Mouse (Mus musculus) MEL (cell line): Measurements from ENCODE around the gene Anapc15. TPM values are rescaled to one million over a fixed set of nuclear protein-coding genes. Genes with fewer than 3 reads are reported as not detected.

Source experiments
- DNase-seq: peaks from one replicate; pipeline ENCODE4 v3.0.0; 2011; ENCODE audit warnings: low read depth, low spot score
- H3K27ac ChIP-seq: 2 replicates; pipeline ENCODE4 v1.5.1; 2012; ENCODE audit warnings: low read depth, mild to moderate bottlenecking, control low read depth, low read length, moderate library complexity; ENCODE audit not compliant: control insufficient read depth
- H3K27me3 ChIP-seq, 2 experiments: fragments of 150-350 bp in 1 of 2; sonication (generic) in 1 of 2; 2 replicates each; pipeline ENCODE4 v1.6.1; 2012; ENCODE audit warnings: low read length in 2 of 2, mild to moderate bottlenecking in 2 of 2, improper control_type of control experiment in 1 of 2, moderate library complexity in 1 of 2; ENCODE audit not compliant: insufficient read depth in 2 of 2, control insufficient read depth in 1 of 2
- H3K36me3 ChIP-seq, 2 experiments: 2 replicates each; pipeline ENCODE4 v1.6.1; 2012 to 2014; ENCODE audit warnings: low read length in 2 of 2, improper control_type of control experiment in 1 of 2, inconsistent platforms in 1 of 2, mild to moderate bottlenecking in 1 of 2; ENCODE audit not compliant: insufficient read depth in 2 of 2, control insufficient read depth in 1 of 2
- H3K4me1 ChIP-seq, 2 experiments: fragments of 150-350 bp in 1 of 2; sonication (generic) in 1 of 2; 2 replicates each; pipeline ENCODE4 v1.6.1; 2012; ENCODE audit warnings: low read length in 2 of 2, improper control_type of control experiment in 1 of 2, mild to moderate bottlenecking in 1 of 2; ENCODE audit not compliant: insufficient read depth in 2 of 2, control insufficient read depth in 1 of 2
- H3K4me3 ChIP-seq, 2 experiments: fragments of 150-350 bp in 1 of 2; sonication (generic) in 1 of 2; 2 replicates each; pipeline ENCODE4 v1.5.1; 2012; ENCODE audit warnings: low read depth in 2 of 2, low read length in 2 of 2, mild to moderate bottlenecking in 2 of 2, moderate library complexity in 2 of 2, control low read depth in 1 of 2, improper control_type of control experiment in 1 of 2; ENCODE audit not compliant: control insufficient read depth in 1 of 2, insufficient read depth in 1 of 2
- H3K79me2 ChIP-seq: 2 replicates; pipeline ENCODE4 v1.6.1; 2012; ENCODE audit warnings: mild to moderate bottlenecking, low read length, moderate library complexity; ENCODE audit not compliant: control insufficient read depth, poor library complexity, insufficient read depth
- H3K9ac ChIP-seq: 2 replicates; pipeline ENCODE4 v1.6.1; 2012; ENCODE audit warnings: low read depth, mild to moderate bottlenecking, control low read depth, low read length, moderate library complexity; ENCODE audit not compliant: control insufficient read depth, poor library complexity, severe bottlenecking
- H3K9me3 ChIP-seq: fragments of 150-350 bp; sonication (generic); replicated peaks from 2 replicates; pipeline ENCODE4 v1.6.1; 2012; ENCODE audit warnings: mild to moderate bottlenecking, low read length, improper control_type of control experiment, moderate library complexity; ENCODE audit not compliant: insufficient read depth
- CHD1 ChIP-seq: IDR thresholded peaks from 2 replicates; pipeline ENCODE4 v1.6.1; 2012; ENCODE audit warnings: low read depth, mild to moderate bottlenecking, inconsistent platforms, low read length, improper control_type of control experiment
- CHD2 ChIP-seq: IDR thresholded peaks from 2 replicates; pipeline ENCODE4 v1.6.1; 2011; ENCODE audit warnings: low read length, improper control_type of control experiment
- CTCF ChIP-seq, 3 experiments: IDR thresholded peaks in 2 of 3; conservative IDR thresholded peaks in 1 of 3; 2 replicates each; pipeline ENCODE4 v1.5.1; 2011 to 2012; ENCODE audit warnings: low read length in 3 of 3, low read depth in 2 of 3, mild to moderate bottlenecking in 2 of 3, improper control_type of control experiment in 1 of 3, inconsistent platforms in 1 of 3, mixed read lengths in 1 of 3, moderate library complexity in 1 of 3; ENCODE audit not compliant: control insufficient read depth in 1 of 3, insufficient read depth in 1 of 3, poor library complexity in 1 of 3, severe bottlenecking in 1 of 3
- E2F4 ChIP-seq: IDR thresholded peaks from 2 replicates; pipeline ENCODE4 v1.6.1; 2011; ENCODE audit warnings: low read depth, low read length, improper control_type of control experiment, borderline replicate concordance
- ELF1 ChIP-seq: IDR thresholded peaks from 2 replicates; pipeline ENCODE4 v1.6.1; 2014; ENCODE audit warnings: low read depth, mild to moderate bottlenecking, inconsistent platforms, low read length, improper control_type of control experiment, moderate library complexity
- ETS1 ChIP-seq: IDR thresholded peaks from 2 replicates; pipeline ENCODE4 v1.6.1; 2012; ENCODE audit warnings: low read depth, mild to moderate bottlenecking, inconsistent platforms, low read length, improper control_type of control experiment, moderate library complexity
- KAT2A ChIP-seq: conservative IDR thresholded peaks from 2 replicates; pipeline ENCODE4 v1.6.1; 2012; ENCODE audit warnings: low read depth, low read length, improper control_type of control experiment, inconsistent platforms
- MAX ChIP-seq: IDR thresholded peaks from 2 replicates; pipeline ENCODE4 v1.6.1; 2011; ENCODE audit warnings: low read length, improper control_type of control experiment
- MXI1 ChIP-seq: IDR thresholded peaks from 2 replicates; pipeline ENCODE4 v1.6.1; 2011; ENCODE audit warnings: mild to moderate bottlenecking, low read depth, low read length, improper control_type of control experiment
- MYB ChIP-seq: IDR thresholded peaks from 2 replicates; pipeline ENCODE4 v1.6.1; 2011; ENCODE audit warnings: mild to moderate bottlenecking, low read depth, low read length, improper control_type of control experiment
- MYC ChIP-seq: IDR thresholded peaks from 2 replicates; pipeline ENCODE4 v1.6.1; 2011; ENCODE audit warnings: low read depth, mild to moderate bottlenecking, low read length, improper control_type of control experiment, moderate library complexity
- NELFE ChIP-seq: IDR thresholded peaks from 2 replicates; pipeline ENCODE4 v1.6.1; 2011; ENCODE audit warnings: low read depth, low read length, improper control_type of control experiment
- SMC3 ChIP-seq: IDR thresholded peaks from 2 replicates; pipeline ENCODE4 v1.6.1; 2011; ENCODE audit warnings: low read depth, low read length, improper control_type of control experiment
- TAL1 ChIP-seq: IDR thresholded peaks from 2 replicates; pipeline ENCODE4 v1.6.1; 2012; ENCODE audit warnings: mild to moderate bottlenecking, inconsistent platforms, low read length, moderate library complexity, mixed read lengths
- TBP ChIP-seq: IDR thresholded peaks from 2 replicates; pipeline ENCODE4 v1.8.0; 2011; ENCODE audit warnings: low read depth, low read length, improper control_type of control experiment
- USF1 ChIP-seq: IDR thresholded peaks from 2 replicates; pipeline ENCODE4 v1.6.1; 2014; ENCODE audit warnings: low read depth, mild to moderate bottlenecking, inconsistent platforms, low read length, improper control_type of control experiment, moderate library complexity
- USF2 ChIP-seq, 2 experiments: IDR thresholded peaks; 2 replicates each; pipeline ENCODE4 v1.6.1; 2011 to 2012; ENCODE audit warnings: improper control_type of control experiment in 2 of 2, low read length in 2 of 2, borderline replicate concordance in 1 of 2, inconsistent platforms in 1 of 2, low read depth in 1 of 2, mild to moderate bottlenecking in 1 of 2; ENCODE audit not compliant: insufficient read depth in 1 of 2
- ZC3H11A ChIP-seq: IDR thresholded peaks from 2 replicates; pipeline ENCODE4 v1.6.1; 2012; ENCODE audit warnings: low read depth, mild to moderate bottlenecking, inconsistent platforms, low read length, improper control_type of control experiment
- ZKSCAN1 ChIP-seq: IDR thresholded peaks from 2 replicates; pipeline ENCODE4 v1.6.1; 2012; ENCODE audit warnings: low read depth, mild to moderate bottlenecking, inconsistent platforms, low read length, improper control_type of control experiment, moderate library complexity
- ZNF384 ChIP-seq: IDR thresholded peaks from 2 replicates; pipeline ENCODE4 v1.6.1; 2012; ENCODE audit warnings: low read depth, mild to moderate bottlenecking, inconsistent platforms, low read length, improper control_type of control experiment
- polyA plus RNA-seq, 2 experiments: library from polyadenylated mRNA; stranded (reverse) in 1 of 2; unstranded in 1 of 2; fragments of >175 nt in 1 of 2; fragments of >200 nt in 1 of 2; gene quantifications; 2 replicates each; pipeline versions ENCODE4 v1.2.1 to v1.2.4; 2012; ENCODE audit warnings: low replicate concordance in 2 of 2, low read depth in 1 of 2; ENCODE audit not compliant: insufficient read length in 2 of 2, insufficient read depth in 1 of 2, missing spikeins in 1 of 2
- total RNA-seq: library from RNA; depleted of rRNA; stranded (reverse); fragments of 300-350 nt; gene quantifications from 2 replicates; pipeline ENCODE4 v1.2.3, GENCODE M21; 2012

Gene Anapc15
- total and polyA plus RNA-seq, 3 experiments, result 68.7 to 103 TPM; not detected in 1

GRCm38 (mm10) chr7:101862291-101862690 is 1.2 kb upstream of the Anapc15 start:
- no peak overlapping the region for H3K27ac ChIP-seq
- peak; percentile 38 for DNase-seq

GRCm38 (mm10) chr7:101866491-101867265 is 3.2 kb downstream of the Anapc15 start:
- Histone ChIP-seq H3K36me3 (no peaks in the 10 kb centered on the region), H3K27me3 (no peaks in the 10 kb centered on the region; a peak in 1 of 4 replicates), H3K4me1 (no peaks in the 10 kb centered on the region), H3K9ac (no peak overlapping the region), H3K9me3 (no peaks in the 10 kb centered on the region), H3K4me3 (no peak overlapping the region), H3K79me2 (no peaks in the 10 kb centered on the region), H3K27ac (no peak overlapping the region)
- TF ChIP-seq CHD1 (no peak), CHD2 (no peak), TBP (no peak), ZKSCAN1 (no peak), E2F4 (no peak), ETS1 (no peak), USF1 (no peak), TAL1 (no peak), ZC3H11A (no peak), MAX (no peak), USF2 (IDR thresholded peaks at IDR 0.05; ENCODE audit: borderline replicate concordance in 1 of 2, insufficient read depth in 1 of 2, low read depth in 1 of 2, low read length in 2 of 2) (no peak), KAT2A (no peak)
- no peak for DNase-seq

More at GRCm38 (mm10) chr7:101862291-101862690, 1.2 kb upstream of the Anapc15 start:
- Histone ChIP-seq H3K36me3 (no peaks in the 10 kb centered on the region; a peak in 1 of 4 replicates), H3K4me3 (no peak overlapping the region), H3K4me1 (peaks cover 0 to 4% of the 10 kb centered on the region in 2 experiments; a peak in 2 of 4 replicates), H3K27me3 (no peaks in the 10 kb centered on the region), H3K9ac (no peak overlapping the region), H3K79me2 (no peaks in the 10 kb centered on the region), H3K9me3 (no peaks in the 10 kb centered on the region)
- TF ChIP-seq CHD1 (no peak), CTCF (IDR thresholded peaks at IDR 0.05 in 2 of 3, conservative IDR thresholded peaks at IDR 0.05 in 1 of 3; ENCODE audit: control insufficient read depth in 1 of 3, insufficient read depth in 1 of 3, low read depth in 2 of 3, low read length in 3 of 3, poor library complexity in 1 of 3, severe bottlenecking in 1 of 3) (peak in 1 of 3 experiments; percentile 35; a peak in 2 of 6 replicates), MAX (no peak), ZC3H11A (no peak), NELFE (no peak), MYC (no peak), MYB (no peak), MXI1 (no peak), ZNF384 (no peak), SMC3 (peak; percentile 34), ELF1 (no peak)
